Mouse (Mus musculus): ENCODE measurements around the gene Pias3.

DNA sequence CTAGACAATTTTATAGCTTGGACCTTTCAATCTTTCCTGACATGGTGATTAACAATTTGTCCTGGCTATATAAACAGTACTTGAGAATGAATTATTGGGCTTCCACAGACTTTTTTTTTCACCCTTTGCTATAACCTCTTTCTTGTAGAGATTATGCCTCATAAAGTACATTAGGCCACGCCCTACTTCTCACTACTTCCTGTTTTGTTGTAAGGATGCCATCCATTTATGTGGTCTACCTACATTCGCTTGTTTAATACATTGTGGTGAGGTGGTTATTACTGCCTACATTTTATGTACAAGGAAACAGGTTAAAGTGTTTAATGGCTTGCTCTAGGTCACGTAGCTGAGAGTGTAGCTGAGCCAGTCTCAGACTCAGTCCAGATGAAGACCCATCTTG lies 21.0 kb upstream of the Pias3 start:
- TF ChIP-seq GATA1 (IDR thresholded peaks at IDR 0.05; ENCODE audit: low read length) = no peak
- TF ChIP-seq TAL1 (IDR thresholded peaks at IDR 0.05; ENCODE audit: low read length) = no peak

Measured in erythroblast, embryonic 14.5 days (primary cell).